Mouse (Mus musculus) myocyte (in vitro differentiated cells): Measurements from ENCODE around the gene Iapp. TPM values are rescaled to one million over a fixed set of nuclear protein-coding genes. Genes with fewer than 3 reads are reported as not detected.

Experiments
- H3K27me3 ChIP-seq: one replicate; pipeline ENCODE4 v1.6.1; 2011; ENCODE audit not compliant: control insufficient read depth, insufficient read depth, insufficient read length
- H3K36me3 ChIP-seq: one replicate; pipeline ENCODE4 v1.6.1; 2011; ENCODE audit not compliant: control insufficient read depth, insufficient read depth
- H3K4me2 ChIP-seq: one replicate; pipeline ENCODE4 v1.6.1; 2011; ENCODE audit warnings: low read depth, control low read depth
- H3K4me3 ChIP-seq: one replicate; pipeline ENCODE4 v1.5.1; 2011; ENCODE audit warnings: mild to moderate bottlenecking, control low read depth, moderate library complexity
- H3K79me2 ChIP-seq: one replicate; pipeline ENCODE4 v1.6.1; 2011; ENCODE audit not compliant: control insufficient read depth, insufficient read depth
- H3ac ChIP-seq: one replicate; pipeline ENCODE4 v1.6.1; 2011; ENCODE audit not compliant: control insufficient read depth, insufficient read length
- CEBPB ChIP-seq: IDR thresholded peaks from 2 replicates; pipeline ENCODE4 v1.6.1; 2011; ENCODE audit warnings: mild to moderate bottlenecking, moderate library complexity; ENCODE audit not compliant: poor library complexity, insufficient read depth, severe bottlenecking
- E2F4 ChIP-seq: IDR thresholded peaks from one replicate; pipeline ENCODE4 v1.6.1; 2011; ENCODE audit warnings: mild to moderate bottlenecking, control low read depth, moderate library complexity; ENCODE audit not compliant: insufficient read depth
- MAX ChIP-seq: IDR thresholded peaks from one replicate; pipeline ENCODE4 v1.6.1; 2011; ENCODE audit warnings: low read depth, mild to moderate bottlenecking, control low read depth
- MYOD1 ChIP-seq, 3 experiments: IDR thresholded peaks; one replicate each; pipeline ENCODE4 v1.6.1; 2011; ENCODE audit warnings: control low read depth in 2 of 3, low read depth in 2 of 3, mild to moderate bottlenecking in 2 of 3, moderate library complexity in 1 of 3; ENCODE audit not compliant: insufficient read length in 2 of 3, control insufficient read depth in 1 of 3
- MYOG ChIP-seq, 3 experiments: IDR thresholded peaks; one replicate each; pipeline ENCODE4 v1.6.1; 2011; ENCODE audit warnings: control low read depth in 2 of 3, low read depth in 2 of 3, mild to moderate bottlenecking in 2 of 3; ENCODE audit not compliant: insufficient read length in 2 of 3, control insufficient read depth in 1 of 3, insufficient read depth in 1 of 3
- POLR2A ChIP-seq: IDR thresholded peaks from one replicate; pipeline ENCODE4 v1.6.1; 2011; ENCODE audit warnings: low read depth, mild to moderate bottlenecking, control low read depth, moderate library complexity; ENCODE audit not compliant: insufficient read length
- POLR2AphosphoS2 ChIP-seq: IDR thresholded peaks from one replicate; pipeline ENCODE4 v1.6.1; 2011; ENCODE audit warnings: low read depth, control low read depth; ENCODE audit not compliant: insufficient read length
- REST ChIP-seq: IDR thresholded peaks from one replicate; pipeline ENCODE4 v1.6.1; 2011; ENCODE audit warnings: mild to moderate bottlenecking, control low read depth, moderate library complexity; ENCODE audit not compliant: insufficient read depth, insufficient read length
- SRF ChIP-seq: IDR thresholded peaks from one replicate; pipeline ENCODE4 v1.6.1; 2011; ENCODE audit warnings: low read depth; ENCODE audit not compliant: control insufficient read depth, insufficient read length
- TCF12 ChIP-seq: IDR thresholded peaks from one replicate; pipeline ENCODE4 v1.6.1; 2011; ENCODE audit warnings: mild to moderate bottlenecking, control low read depth; ENCODE audit not compliant: poor library complexity, insufficient read depth, severe bottlenecking
- TCF3 ChIP-seq: IDR thresholded peaks from one replicate; pipeline ENCODE4 v1.6.1; 2011; ENCODE audit warnings: low read depth, control low read depth; ENCODE audit not compliant: insufficient read length
- USF1 ChIP-seq: IDR thresholded peaks from one replicate; pipeline ENCODE4 v1.6.1; 2011; ENCODE audit warnings: low read depth, mild to moderate bottlenecking, control low read depth, moderate library complexity
- polyA plus RNA-seq: library from polyadenylated mRNA; unstranded; fragments of >200 nt; fragmentation: generic; extraction: Trizol; gene quantifications from one replicate; pipeline ENCODE4 v1.2.1, GENCODE M21; 2012; ENCODE audit warnings: missing spikeins

Iapp gene
- polyA plus RNA-seq, 1 experiment, result not detected

DNA sequence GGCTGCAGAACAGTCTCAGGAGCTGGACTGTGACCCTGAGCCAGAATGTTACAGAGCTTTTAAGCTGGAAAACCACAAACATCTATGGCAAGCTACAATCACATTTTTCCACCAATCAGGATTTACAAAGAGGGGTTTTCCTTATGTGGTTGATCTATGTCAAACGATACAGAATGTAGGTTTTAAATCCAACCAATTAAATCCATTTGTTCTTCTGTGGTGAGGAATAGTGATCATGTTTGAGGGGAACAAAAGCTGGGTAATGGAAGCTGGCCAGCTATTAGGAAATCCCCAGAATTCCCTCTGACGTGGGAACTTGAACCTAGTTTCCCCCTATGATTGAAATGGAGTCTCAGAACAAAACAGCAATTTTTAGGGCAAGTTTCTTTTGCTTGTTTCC is 40.7 kb downstream of the Iapp start:
- TF ChIP-seq TCF12, result no peak
- TF ChIP-seq CEBPB, result 0 out of 2 replicates have a peak, but pooled peaks have one; percentile 27
- H3K36me3 ChIP-seq, result no peaks in the 10 kb centered on the region

DNA sequence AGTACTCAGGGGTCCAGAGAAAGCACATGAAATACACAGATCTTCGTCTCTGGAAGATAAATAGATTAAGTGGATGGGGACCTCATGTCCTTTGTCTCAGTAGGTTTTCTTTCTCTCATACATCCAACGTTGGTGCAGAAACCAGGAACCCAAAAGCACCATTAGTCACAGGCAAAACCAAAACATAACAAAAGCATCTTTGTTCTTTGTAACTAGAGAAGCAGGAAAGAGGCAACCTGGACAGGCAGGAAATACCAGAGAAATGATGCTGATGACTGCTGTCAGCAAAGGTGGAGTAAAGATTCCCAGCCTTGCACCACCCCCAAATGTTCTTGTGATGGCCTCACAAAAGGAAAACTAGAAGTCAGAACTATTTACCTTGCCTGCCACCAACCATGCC is 41.4 kb downstream of the Iapp start:
- TF ChIP-seq MYOG (IDR thresholded peaks at IDR 0.05; ENCODE audit: control insufficient read depth in 1 of 3, insufficient read depth in 1 of 3, insufficient read length in 2 of 3, low read depth in 2 of 3) (no peak), MYOD1 (IDR thresholded peaks at IDR 0.05; ENCODE audit: control insufficient read depth in 1 of 3, insufficient read length in 2 of 3, low read depth in 2 of 3) (no peak), SRF (no peak), TCF3 (no peak), POLR2AphosphoS2 (no peak), CEBPB (no peak), REST (no peak), E2F4 (no peak), MAX (no peak), TCF12 (no peak), USF1 (no peak), POLR2A (no peak)
- no peaks in the 10 kb centered on the region for H3K27me3 ChIP-seq
- no peak overlapping the region for H3K4me3 ChIP-seq
- no peaks in the 10 kb centered on the region for H3K79me2 ChIP-seq
- no peak overlapping the region for H3ac ChIP-seq
- H3K36me3 ChIP-seq, result no peaks in the 10 kb centered on the region
- H3K4me2 ChIP-seq, result peak overlapping the region; percentile 5

More for the DNA sequence above, 40.7 kb downstream of the Iapp start:
- no peaks in the 10 kb centered on the region for H3K27me3 ChIP-seq
- H3K79me2 ChIP-seq, result no peaks in the 10 kb centered on the region
- H3K4me2 ChIP-seq, result peak overlapping the region; percentile 5
- no peak overlapping the region for H3K4me3 ChIP-seq
- H3ac ChIP-seq, result no peak overlapping the region

DNA sequence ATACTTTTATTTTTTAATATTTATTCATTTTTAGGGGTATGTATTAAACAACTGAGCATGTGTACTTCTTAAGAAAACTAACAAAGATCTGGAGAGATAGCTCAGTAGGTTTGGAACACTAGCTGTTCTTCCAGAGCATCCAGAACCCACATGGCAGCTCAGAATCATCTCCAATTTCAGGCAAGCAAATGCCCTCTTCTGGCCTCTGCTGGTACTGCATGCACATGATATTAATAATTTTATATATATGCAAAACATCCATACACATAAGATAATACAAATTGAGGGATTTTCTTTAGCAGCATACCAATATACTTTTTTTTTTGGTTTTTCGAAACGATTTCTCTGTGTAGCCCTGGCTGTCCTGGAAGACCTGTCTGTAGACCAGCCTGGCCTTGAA is 45.3 kb downstream of the Iapp start:
- TF ChIP-seq MYOD1 (IDR thresholded peaks at IDR 0.05; ENCODE audit: control insufficient read depth in 1 of 3, insufficient read length in 2 of 3, low read depth in 2 of 3) (no peak), CEBPB (no peak), E2F4 (no peak), POLR2AphosphoS2 (no peak), REST (no peak), USF1 (no peak), MAX (no peak), MYOG (IDR thresholded peaks at IDR 0.05; ENCODE audit: control insufficient read depth in 1 of 3, insufficient read depth in 1 of 3, insufficient read length in 2 of 3, low read depth in 2 of 3) (no peak), TCF12 (no peak), TCF3 (no peak), POLR2A (no peak), SRF (no peak)
- Histone ChIP-seq H3K27me3 (no peaks in the 10 kb centered on the region), H3K4me2 (no peak overlapping the region), H3K79me2 (peaks cover 9% of the 10 kb centered on the region), H3ac (no peak overlapping the region), H3K4me3 (no peak overlapping the region), H3K36me3 (peaks cover under 1% of the 10 kb centered on the region)

DNA sequence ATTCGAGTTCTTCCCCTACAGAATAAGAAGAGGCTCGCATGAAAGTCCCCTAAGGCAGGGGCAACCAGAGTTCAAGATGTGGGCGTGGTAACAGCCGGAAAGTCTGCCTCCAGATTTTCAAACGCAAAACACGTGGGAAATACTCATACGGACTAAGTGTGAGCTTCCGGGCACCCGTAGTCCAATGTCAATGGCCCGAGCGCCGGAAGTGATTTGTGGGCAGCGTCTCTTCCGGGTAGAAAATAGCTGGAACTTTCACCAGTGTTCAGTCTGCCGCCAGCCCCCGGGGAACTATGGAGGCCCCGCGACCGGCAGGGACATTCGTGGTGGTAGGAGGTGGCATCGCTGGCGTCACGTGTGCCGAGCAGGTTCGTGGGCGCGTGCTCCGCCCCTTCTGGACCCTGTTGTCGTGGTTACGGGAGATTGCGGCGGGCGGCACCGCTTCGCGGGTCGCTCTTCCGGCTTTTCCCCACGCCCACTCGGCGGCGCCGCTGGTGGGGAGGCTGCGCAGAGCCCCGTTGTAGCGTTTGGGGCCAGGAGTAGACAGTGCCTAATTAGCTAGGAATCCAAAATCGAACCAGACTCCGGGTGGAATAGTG is 47.3 kb downstream of the Iapp start, which contains the start of gene Pyroxd1:
TSS of gene Pyroxd1 (plus strand) at position 215 of the 599 bp plus-strand sequence.
- no peaks in the 10 kb centered on the region for H3K27me3 ChIP-seq
- peaks cover 9% of the 10 kb centered on the region for H3K79me2 ChIP-seq
- peaks cover 3% of the 10 kb centered on the region for H3K36me3 ChIP-seq
- H3K4me2 ChIP-seq, result peak within 1 kb of the TSS; percentile 88
- H3ac ChIP-seq, result peak within 1 kb of the TSS; percentile 73
- H3K4me3 ChIP-seq, result peak within 1 kb of the TSS; percentile 53
- 0 out of 2 replicates have a peak, but pooled peaks have one; percentile 7 for TF ChIP-seq CEBPB
- no peak for TF ChIP-seq E2F4
- peak; percentile 95 for TF ChIP-seq MAX
- TF ChIP-seq USF1, result peak; percentile 61
- peak; percentile 55 for TF ChIP-seq POLR2AphosphoS2
- no peak for TF ChIP-seq MYOD1 (IDR thresholded peaks at IDR 0.05; ENCODE audit: control insufficient read depth in 1 of 3, insufficient read length in 2 of 3, low read depth in 2 of 3)
- peak; percentile 61 for TF ChIP-seq POLR2A
- peak in 1 of 3 experiments; percentile 7 for TF ChIP-seq MYOG (IDR thresholded peaks at IDR 0.05; ENCODE audit: control insufficient read depth in 1 of 3, insufficient read depth in 1 of 3, insufficient read length in 2 of 3, low read depth in 2 of 3)
- no peak for TF ChIP-seq REST
- TF ChIP-seq TCF12, result no peak
- TF ChIP-seq TCF3, result no peak
- peak; percentile 32 for TF ChIP-seq SRF
